Comparison of ENCODE assay signal across 10 mouse cellular contexts in the genomic region with DNA sequence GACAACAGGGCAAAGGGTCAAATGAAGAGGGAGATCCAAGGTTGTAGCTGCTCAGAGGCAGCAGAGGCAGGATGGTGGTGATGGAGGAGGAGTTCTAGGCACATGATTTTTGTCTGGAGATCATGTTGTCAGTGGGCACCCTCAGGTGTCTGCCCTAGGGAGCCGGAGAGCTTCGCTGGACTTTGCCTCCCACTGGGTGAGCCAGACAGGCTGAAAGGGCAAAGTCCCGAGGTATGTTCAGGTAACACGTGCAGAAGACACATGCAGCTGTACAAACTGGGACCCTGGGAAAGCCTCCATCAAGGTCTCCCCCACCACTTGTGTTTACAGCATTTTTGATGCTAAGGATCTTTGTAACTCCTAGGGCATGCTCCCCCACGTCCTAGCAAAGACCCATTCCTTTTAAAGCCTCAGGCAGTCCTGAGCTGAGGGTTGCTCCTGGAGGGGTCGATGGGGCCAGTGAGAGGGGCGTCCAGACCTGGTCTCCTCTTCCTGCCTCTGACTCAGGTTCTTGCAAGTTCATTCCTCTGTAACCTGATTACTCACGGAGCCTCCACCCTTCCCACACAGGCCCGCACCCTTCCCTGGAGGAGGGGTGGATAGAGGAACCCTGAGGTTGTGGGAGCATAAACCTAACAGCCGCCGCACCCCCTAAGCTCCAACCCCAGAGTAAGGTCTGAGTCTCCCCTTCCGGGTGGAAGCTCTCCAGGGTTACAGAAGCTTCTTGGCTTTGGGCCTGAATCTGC. TPM values are rescaled to one million over a fixed set of nuclear protein-coding genes. Genes with fewer than 3 reads are reported as not detected.
DNase-seq lines count a peak whose midpoint lies in the region; ATAC-seq and TF ChIP-seq lines count a peak whose summit lies in the region.
"Had no signal": no experiment of that assay in that cellular context is flagged by ENCODE, and none has a peak within 500 bp of the region (broad histone marks: within the 10 kb centered on the region; RNA-seq: fewer than 3 reads in every experiment).

No protein-coding gene starts in this region.

- no peaks in the 10 kb centered on the region for H3K36me3 ChIP-seq in ES-Bruce4 (ENCODE audit: control insufficient read depth, insufficient read depth, low read length, poor library complexity, severe bottlenecking)
- H3K36me3 ChIP-seq in embryonic facial prominence, embryonic 10.5 days (replicated peaks): no peaks in the 10 kb centered on the region
- H3K36me3 ChIP-seq in kidney, embryonic 14.5 days (ENCODE audit: control insufficient read depth, insufficient read depth, low read length): no peaks in the 10 kb centered on the region
- H3K36me3 ChIP-seq in liver, postnatal 0 days (replicated peaks; ENCODE audit: insufficient read depth, low read length): no peaks in the 10 kb centered on the region

- no peaks in the 10 kb centered on the region for H3K9me3 ChIP-seq in ES-Bruce4 (replicated peaks; ENCODE audit: control insufficient read depth, insufficient read depth, low read length, poor library complexity, severe bottlenecking)
- peaks cover 3% of the 10 kb centered on the region; the same call in 1 of the 2 replicates for H3K9me3 ChIP-seq in embryonic facial prominence, embryonic 10.5 days
- H3K9me3 ChIP-seq in kidney, embryonic 14.5 days (ENCODE audit: control insufficient read depth, low read length): peaks cover 4% of the 10 kb centered on the region; the same call in 1 of the 2 replicates
- H3K9me3 ChIP-seq in liver, postnatal 0 days (ENCODE audit: low read length): no peaks in the 10 kb centered on the region

- no peak for TF ChIP-seq CTCF in ES-Bruce4 (IDR thresholded peaks at IDR 0.05; ENCODE audit: low read depth, low read length)
- no peak for TF ChIP-seq CTCF in liver, postnatal 0 days (IDR thresholded peaks at IDR 0.05; ENCODE audit: low read depth)

- H3K9ac ChIP-seq in ES-Bruce4 (ENCODE audit: low read depth, poor library complexity, severe bottlenecking): no peak overlapping the region
- no peak overlapping the region for H3K9ac ChIP-seq in kidney, embryonic 14.5 days (ENCODE audit: low read depth, low read length)
- H3K9ac ChIP-seq in liver, postnatal 0 days (replicated peaks): no peak overlapping the region

- no peaks in the 10 kb centered on the region for H3K27me3 ChIP-seq in ES-Bruce4 (ENCODE audit: control insufficient read depth, insufficient read depth, low read length, poor library complexity, severe bottlenecking)
- no peaks in the 10 kb centered on the region for H3K27me3 ChIP-seq in embryonic facial prominence, embryonic 10.5 days (replicated peaks; ENCODE audit: low read depth, poor library complexity, severe bottlenecking)
- H3K27me3 ChIP-seq in kidney, embryonic 14.5 days (ENCODE audit: control insufficient read depth, insufficient read depth, low read length): no peaks in the 10 kb centered on the region
- no peaks in the 10 kb centered on the region for H3K27me3 ChIP-seq in liver, postnatal 0 days (ENCODE audit: insufficient read depth, low read length)

- TF ChIP-seq POLR2A in ES-Bruce4 (IDR thresholded peaks at IDR 0.05; ENCODE audit: insufficient read depth, low read length): no peak

- peaks cover 10% of the 10 kb centered on the region for H3K4me1 ChIP-seq in ES-Bruce4 (ENCODE audit: control insufficient read depth, insufficient read depth, low read length)
- peaks cover 57% of the 10 kb centered on the region for H3K4me1 ChIP-seq in embryonic facial prominence, embryonic 10.5 days
- peaks cover 15% of the 10 kb centered on the region for H3K4me1 ChIP-seq in kidney, embryonic 14.5 days (ENCODE audit: control insufficient read depth, insufficient read depth, low read length)
- H3K4me1 ChIP-seq in liver, postnatal 0 days (ENCODE audit: insufficient read depth): peaks cover 14% of the 10 kb centered on the region; the same call in 1 of the 2 replicates

- H3K4me2 ChIP-seq in kidney, embryonic 14.5 days (replicated peaks; ENCODE audit: low read depth, low read length): no peak overlapping the region
- H3K4me2 ChIP-seq in liver, postnatal 0 days (ENCODE audit: low read depth, low read length): no peak overlapping the region

- TF ChIP-seq EP300 in ES-Bruce4 (IDR thresholded peaks at IDR 0.05; ENCODE audit: insufficient read depth, low read depth, low read length): 0 out of 2 replicates have a peak, but pooled peaks have one; percentile 34
- TF ChIP-seq EP300 in liver, postnatal 0 days (IDR thresholded peaks at IDR 0.05; ENCODE audit: low read depth): no peak

- ATAC-seq in kidney, embryonic 14.5 days (ENCODE audit: low FRiP score, low TSS enrichment): peak; percentile 13; the same call in 1 of the 2 replicates
- peak; percentile 81 for ATAC-seq in liver, postnatal 0 days

- H3K4me3 ChIP-seq in ES-Bruce4 (ENCODE audit: low read depth, low read length): no peak overlapping the region
- H3K4me3 ChIP-seq in embryonic facial prominence, embryonic 10.5 days: no peak overlapping the region
- H3K4me3 ChIP-seq in kidney, embryonic 14.5 days (ENCODE audit: low read length): no peak overlapping the region
- no peak overlapping the region for H3K4me3 ChIP-seq in liver, postnatal 0 days (ENCODE audit: low read depth, low read length)

- 62% methylated on average over 12 of the region's 12 CpGs for WGBS in embryonic facial prominence, embryonic 10.5 days
- 30% methylated on average over 12 of the region's 12 CpGs for WGBS in kidney, embryonic 14.5 days
- 40% methylated on average over 12 of the region's 12 CpGs for WGBS in liver, postnatal 0 days (ENCODE audit: insufficient replicate concordance)

- H3K27ac ChIP-seq in ES-Bruce4 (ENCODE audit: insufficient read depth, low read length): no peak overlapping the region
- H3K27ac ChIP-seq in embryonic facial prominence, embryonic 10.5 days (replicated peaks): peak overlapping the region; percentile 77
- peak overlapping the region; percentile 3; the same call in 1 of the 2 replicates for H3K27ac ChIP-seq in kidney, embryonic 14.5 days (ENCODE audit: low read depth, low read length)
- 0 out of 2 replicates have a peak overlapping the region, but pooled peaks have one; percentile 19 for H3K27ac ChIP-seq in liver, postnatal 0 days (ENCODE audit: low read depth)

- no peak for DNase-seq in embryonic facial prominence, embryonic 10.5 days (ENCODE audit: low spot score)
- DNase-seq in liver, postnatal 0 days: peak; percentile 42
- no peak for DNase-seq in cerebellum, adult 18-20 months
- DNase-seq in thymus, postnatal 4 days: no peak
- DNase-seq in right cerebral cortex, adult 2 months (ENCODE audit: low spot score in 2 of 2): no peak
- DNase-seq: embryo, embryonic 11 days; lung, adult 18-20 months; right cerebral cortex, postnatal 14 days had no signal

RNA-seq across cellular contexts. Expression of a gene that starts 17.0 kb away (rescaled TPM):
- polyA plus RNA-seq in ES-Bruce4 (2011; ENCODE audit: insufficient read depth, insufficient read length, low read depth, missing spikeins): 12.8 and 13.9 TPM in 2 replicates
- polyA plus RNA-seq in embryonic facial prominence, embryonic 10.5 days (2016; fragmentation: Nextera tagmentation; extraction: Ambion mirVana): 0.96 and 1.0 TPM in 2 replicates
- 0.11 and 0.20 TPM in 2 replicates for polyA plus RNA-seq in kidney, embryonic 14.5 days (2014; fragmentation: Nextera tagmentation; extraction: Ambion mirVana)
- 0.25 and 0.31 TPM in 2 replicates for polyA plus RNA-seq in liver, postnatal 0 days (2015; fragmentation: Nextera tagmentation; extraction: Ambion mirVana)

RNA-seq across cellular contexts. Expression of a gene that starts 48.7 kb away (rescaled TPM):
- not detected in 2 replicates for polyA plus RNA-seq in ES-Bruce4 (2011; ENCODE audit: insufficient read depth, insufficient read length, low read depth, missing spikeins)
- polyA plus RNA-seq in embryonic facial prominence, embryonic 10.5 days (2016; fragmentation: Nextera tagmentation; extraction: Ambion mirVana): 0.50 and 0.78 TPM in 2 replicates
- 0.13 TPM in 1 of 2 replicates, not detected in the other for polyA plus RNA-seq in kidney, embryonic 14.5 days (2014; fragmentation: Nextera tagmentation; extraction: Ambion mirVana)
- polyA plus RNA-seq in liver, postnatal 0 days (2015; fragmentation: Nextera tagmentation; extraction: Ambion mirVana): 1.5 and 1.6 TPM in 2 replicates
